ENCODE assay signal across 23 mouse cellular contexts in the genomic region with DNA sequence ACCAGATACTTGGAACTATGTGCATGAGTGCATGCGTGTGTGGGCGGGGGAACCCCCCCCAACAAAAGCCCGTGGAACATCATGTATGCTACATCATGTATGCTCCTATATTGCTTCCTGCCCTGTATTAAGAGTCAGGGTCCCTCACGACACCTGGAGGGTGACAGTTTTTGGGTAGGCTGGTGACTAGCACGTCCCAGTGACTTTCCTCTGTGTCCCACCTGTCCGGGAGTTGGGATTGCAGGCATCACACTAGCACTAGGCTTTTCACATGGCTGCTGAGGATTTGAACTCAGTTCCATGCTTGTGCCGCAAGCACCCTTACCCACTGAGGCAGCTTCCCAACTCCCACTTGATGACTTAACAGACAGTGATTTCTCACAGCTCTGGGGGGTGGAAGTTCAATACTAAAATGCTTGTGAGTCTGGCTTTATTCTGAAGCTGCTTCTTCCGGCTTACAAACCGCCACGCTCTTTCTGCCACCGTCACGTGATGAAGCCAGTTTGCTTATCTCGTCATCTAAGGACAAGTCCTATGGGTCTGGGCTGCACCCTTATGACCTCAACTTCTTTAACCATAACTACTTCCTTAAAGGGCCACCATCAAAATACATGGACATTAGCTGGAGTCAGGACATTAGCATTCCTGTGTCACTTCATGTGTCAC. TPM values are rescaled to one million over a fixed set of nuclear protein-coding genes. Genes with fewer than 3 reads are reported as not detected.
A peak's percentile ranks its signal among the peaks of the same experiment; 100 is the strongest.
DNase-seq lines count a peak whose midpoint lies in the region; ATAC-seq and TF ChIP-seq lines count a peak whose summit lies in the region.
"Had no signal": no experiment of that assay in that cellular context is flagged by ENCODE, and none has a peak within 500 bp of the region (broad histone marks: within the 10 kb centered on the region; RNA-seq: fewer than 3 reads in every experiment).

No protein-coding gene starts in this region.

- H3ac ChIP-seq in C2C12 (ENCODE audit: control insufficient read depth, insufficient read length, low read depth), result no peak overlapping the region

- no peak overlapping the region for H3K9ac ChIP-seq in hindbrain, postnatal 0 days (replicated peaks; ENCODE audit: low read length)
- H3K9ac ChIP-seq in hindbrain, embryonic 11.5 days (ENCODE audit: low read depth, low read length), result no peak overlapping the region
- H3K9ac ChIP-seq in limb, embryonic 11.5 days (ENCODE audit: low read length), result no peak overlapping the region
- H3K9ac ChIP-seq: embryonic facial prominence, embryonic 13.5 days; heart, embryonic 15.5 days; hindbrain, embryonic 12.5 days; liver, embryonic 15.5 days had no signal

- 0 out of 2 replicates have a peak, but pooled peaks have one; percentile 10 for ATAC-seq in hindbrain, postnatal 0 days
- no peak for ATAC-seq in hindbrain, embryonic 11.5 days (ENCODE audit: low FRiP score)
- ATAC-seq in limb, embryonic 11.5 days (ENCODE audit: insufficient number of reproducible peaks, low FRiP score, low TSS enrichment, low read depth), result no peak
- no peak for ATAC-seq in megakaryocyte-erythroid progenitor cell, adult 5-6 weeks (replicated peaks; ENCODE audit: low FRiP score, low TSS enrichment, poor library complexity, severe bottlenecking)

- H3K27ac ChIP-seq in hindbrain, postnatal 0 days, result 0 out of 2 replicates have a peak overlapping the region, but pooled peaks have one; percentile 26
- no peak overlapping the region for H3K27ac ChIP-seq in hindbrain, embryonic 11.5 days (ENCODE audit: low read depth, low read length)
- no peak overlapping the region for H3K27ac ChIP-seq in limb, embryonic 11.5 days (replicated peaks; ENCODE audit: low read depth, low read length)
- H3K27ac ChIP-seq: embryonic facial prominence, embryonic 13.5 days; heart, embryonic 15.5 days; hindbrain, embryonic 12.5 days; liver, embryonic 15.5 days had no signal

- H3K4me1 ChIP-seq in hindbrain, postnatal 0 days (ENCODE audit: insufficient read depth, low read length), result peaks cover 8% of the 10 kb centered on the region
- H3K4me1 ChIP-seq in hindbrain, embryonic 11.5 days (replicated peaks; ENCODE audit: control insufficient read depth, insufficient read depth, low read length), result no peaks in the 10 kb centered on the region
- H3K4me1 ChIP-seq in limb, embryonic 11.5 days (ENCODE audit: control insufficient read depth, insufficient read depth, low read length), result no peaks in the 10 kb centered on the region
- H3K4me1 ChIP-seq: embryonic facial prominence, embryonic 13.5 days; liver, embryonic 15.5 days had no signal

- no peaks in the 10 kb centered on the region for H3K79me2 ChIP-seq in C2C12 (ENCODE audit: control insufficient read depth, insufficient read depth)

- no peak overlapping the region for H3K4me2 ChIP-seq in hindbrain, postnatal 0 days (ENCODE audit: low read depth, low read length)
- no peak overlapping the region for H3K4me2 ChIP-seq in hindbrain, embryonic 11.5 days (replicated peaks; ENCODE audit: low read depth, low read length)
- H3K4me2 ChIP-seq in limb, embryonic 11.5 days (ENCODE audit: low read depth, severe bottlenecking), result no peak overlapping the region
- H3K4me2 ChIP-seq: embryonic facial prominence, embryonic 13.5 days; heart, embryonic 15.5 days; hindbrain, embryonic 12.5 days; liver, embryonic 15.5 days; midbrain, embryonic 11.5 days had no signal

- no peaks in the 10 kb centered on the region for H3K79me3 ChIP-seq in C2C12 (ENCODE audit: low read depth)

- H3K9me3 ChIP-seq in hindbrain, postnatal 0 days (ENCODE audit: low read length), result no peaks in the 10 kb centered on the region
- H3K9me3 ChIP-seq in hindbrain, embryonic 11.5 days (ENCODE audit: control insufficient read depth, low read length), result no peaks in the 10 kb centered on the region
- H3K9me3 ChIP-seq in limb, embryonic 11.5 days (ENCODE audit: control insufficient read depth, low read length), result no peaks in the 10 kb centered on the region
- H3K9me3 ChIP-seq: embryonic facial prominence, embryonic 13.5 days; heart, embryonic 15.5 days; hindbrain, embryonic 12.5 days; liver, embryonic 15.5 days had no signal

- no peak overlapping the region for H3K4me3 ChIP-seq in hindbrain, postnatal 0 days (ENCODE audit: low read length)
- no peak overlapping the region for H3K4me3 ChIP-seq in hindbrain, embryonic 11.5 days (ENCODE audit: low read depth, low read length)
- H3K4me3 ChIP-seq in C2C12 (ENCODE audit: insufficient read depth, poor library complexity, severe bottlenecking), result no peak overlapping the region
- no peak overlapping the region for H3K4me3 ChIP-seq in limb, embryonic 11.5 days (ENCODE audit: low read depth, low read length)
- H3K4me3 ChIP-seq: embryonic facial prominence, embryonic 13.5 days; heart, embryonic 15.5 days; hindbrain, embryonic 12.5 days; liver, embryonic 15.5 days had no signal

- DNase-seq in cerebellum, adult 11 months, result peak; percentile 33
- no peak for DNase-seq in cerebellum, postnatal 10 days
- no peak for DNase-seq in hindbrain, postnatal 0 days (ENCODE audit: low spot score)
- DNase-seq in hindbrain, embryonic 11.5 days (ENCODE audit: low spot score), result no peak
- peak; percentile 15 for DNase-seq in limb, embryonic 11.5 days (ENCODE audit: low spot score)
- no peak for DNase-seq in thymus, postnatal 4 days
- DNase-seq: adrenal gland, adult 8-10 months; kidney, adult 18-20 months; kidney, postnatal 25 days; lung, postnatal 14 days; right cerebral cortex, postnatal 25 days had no signal

- H3K27me3 ChIP-seq in hindbrain, postnatal 0 days (ENCODE audit: insufficient read depth, low read length), result no peaks in the 10 kb centered on the region
- H3K27me3 ChIP-seq in hindbrain, embryonic 11.5 days (ENCODE audit: control insufficient read depth, insufficient read depth, low read length), result peaks cover 7% of the 10 kb centered on the region
- H3K27me3 ChIP-seq in C2C12 (ENCODE audit: control insufficient read depth, insufficient read depth, insufficient read length), result no peaks in the 10 kb centered on the region
- no peaks in the 10 kb centered on the region for H3K27me3 ChIP-seq in limb, embryonic 11.5 days (ENCODE audit: control insufficient read depth, insufficient read depth, low read length)
- H3K27me3 ChIP-seq: heart, embryonic 15.5 days; liver, embryonic 15.5 days had no signal

- 78% methylated on average over 13 of the region's 13 CpGs for WGBS in hindbrain, postnatal 0 days
- WGBS in hindbrain, embryonic 11.5 days, result 87% methylated on average over 13 of the region's 13 CpGs
- WGBS in limb, embryonic 11.5 days, result 88% methylated on average over 13 of the region's 13 CpGs

- no peak for TF ChIP-seq CTCF in hindbrain, postnatal 0 days (IDR thresholded peaks at IDR 0.05; ENCODE audit: low read depth)
- TF ChIP-seq CTCF in C2C12 (IDR thresholded peaks at IDR 0.05; ENCODE audit: control insufficient read depth, insufficient read depth, insufficient read length), result no peak

- no peaks in the 10 kb centered on the region for H3K36me3 ChIP-seq in hindbrain, postnatal 0 days (ENCODE audit: insufficient read depth, low read length)
- no peaks in the 10 kb centered on the region for H3K36me3 ChIP-seq in hindbrain, embryonic 11.5 days (ENCODE audit: control insufficient read depth, insufficient read depth, low read length)
- H3K36me3 ChIP-seq in C2C12 (ENCODE audit: control insufficient read depth, insufficient read depth), result no peaks in the 10 kb centered on the region
- H3K36me3 ChIP-seq in limb, embryonic 11.5 days (ENCODE audit: control insufficient read depth, insufficient read depth, low read length), result no peaks in the 10 kb centered on the region
- H3K36me3 ChIP-seq: embryonic facial prominence, embryonic 13.5 days; G1E; heart, embryonic 15.5 days; hindbrain, embryonic 12.5 days; liver, embryonic 15.5 days had no signal

TF ChIP-seq in C2C12, 6 proteins besides CTCF, POLR2A, EP300 and RAD21:
- TF ChIP-seq MYOD1 (IDR thresholded peaks at IDR 0.05; ENCODE audit: control insufficient read depth, insufficient read length, low read depth) (no peak), USF1 (IDR thresholded peaks at IDR 0.05; ENCODE audit: low read depth) (peak; percentile 8)

RNA-seq across cellular contexts. Expression of a gene that starts 49.2 kb away (rescaled TPM):
- not detected in 2 replicates for total RNA-seq in hindbrain, postnatal 0 days (2014; rRNA removed)
- not detected in 2 replicates for polyA plus RNA-seq in hindbrain, postnatal 0 days (2015; fragmentation: Nextera tagmentation; extraction: Ambion mirVana)
- polyA plus RNA-seq in hindbrain, embryonic 11.5 days (2014; fragmentation: Nextera tagmentation; extraction: Ambion mirVana), result not detected in 2 replicates
- not detected for polyA plus RNA-seq in C2C12 (2012; fragmentation: generic; extraction: Trizol)
- not detected in 2 replicates for polyA plus RNA-seq in limb, embryonic 11.5 days (2014; fragmentation: Nextera tagmentation; extraction: Ambion mirVana)
- total RNA-seq in megakaryocyte-erythroid progenitor cell, adult 5-6 weeks (2014; fragmentation: Nextera tagmentation), result not detected in 2 replicates
- not detected in 2 replicates for total RNA-seq in megakaryocyte-erythroid progenitor cell, adult 5-6 weeks (2017)
- total RNA-seq: adrenal gland, adult 8-10 months; G1E; gastrocnemius, postnatal 4 days; layer of hippocampus, postnatal 25 days; left cerebral cortex, postnatal 36 days had no signal
- polyA plus RNA-seq: cortical plate, adult 2 months; embryonic facial prominence, embryonic 13.5 days; G1E; heart, embryonic 15.5 days; hindbrain, embryonic 12.5 days; liver, embryonic 15.5 days; midbrain, embryonic 11.5 days had no signal

Comparison
In these comparisons a context has a peak if more than half of its experiments do, and no peak if none do; other contexts are left out.
1. DNase-seq: peak in cerebellum, adult 11 months (single experiment) and limb, embryonic 11.5 days (single experiment); none in cerebellum, postnatal 10 days (0 of 2), hindbrain, postnatal 0 days (single experiment), hindbrain, embryonic 11.5 days (single experiment) and thymus, postnatal 4 days (single experiment).